Mouse (Mus musculus) hindbrain, embryonic 16.5 days (tissue): Measurements from ENCODE around the gene Haao. TPM values are rescaled to one million over a fixed set of nuclear protein-coding genes. Genes with fewer than 3 reads are reported as not detected.
A peak's percentile ranks its signal among the peaks of the same experiment; 100 is the strongest.

ENCODE experiments used
- ATAC-seq: fragments of 200-750 bp; cut with Nextera tagmentation; 2 replicates; pipeline ENCODE4 v1.8.0; 2017; ENCODE audit warnings: moderate TSS enrichment, moderate library complexity
- H3K27ac ChIP-seq: fragments of 300-500 bp; sonication (generic); 2 replicates; pipeline ENCODE4 v1.5.1; 2014; ENCODE audit warnings: low read depth, mild to moderate bottlenecking, control low read depth, low read length, moderate library complexity
- H3K27me3 ChIP-seq: fragments of 300-500 bp; sonication (generic); replicated peaks from 2 replicates; pipeline ENCODE4 v1.6.1; 2014; ENCODE audit warnings: low read length; ENCODE audit not compliant: control insufficient read depth, insufficient read depth
- H3K36me3 ChIP-seq: fragments of 300-500 bp; sonication (generic); 2 replicates; pipeline ENCODE4 v1.6.1; 2014; ENCODE audit warnings: mild to moderate bottlenecking, low read length, moderate library complexity, mixed read lengths; ENCODE audit not compliant: control insufficient read depth, insufficient read depth
- H3K4me1 ChIP-seq: fragments of 300-500 bp; sonication (generic); 2 replicates; pipeline ENCODE4 v1.6.1; 2014; ENCODE audit warnings: low read depth, low read length; ENCODE audit not compliant: control insufficient read depth, insufficient read depth
- H3K4me2 ChIP-seq: fragments of 300-500 bp; sonication (generic); 2 replicates; pipeline ENCODE4 v1.6.1; 2014; ENCODE audit warnings: mild to moderate bottlenecking, low read length, control low read depth, moderate library complexity
- H3K4me3 ChIP-seq: fragments of 300-500 bp; sonication (generic); 2 replicates; pipeline ENCODE4 v1.5.1; 2014; ENCODE audit warnings: mild to moderate bottlenecking, low read length, control low read depth, moderate library complexity
- H3K9ac ChIP-seq: fragments of 300-500 bp; sonication (generic); 2 replicates; pipeline ENCODE4 v1.6.1; 2014; ENCODE audit warnings: low read depth, mild to moderate bottlenecking, control low read depth, low read length, moderate library complexity
- H3K9me3 ChIP-seq: fragments of 300-500 bp; sonication (generic); 2 replicates; pipeline ENCODE4 v1.6.1; 2014; ENCODE audit warnings: mild to moderate bottlenecking, low read length, moderate library complexity; ENCODE audit not compliant: control insufficient read depth
- WGBS: fragments of 180-500 bp; shearing (Covaris S2); extraction: QIAGEN DNeasy Blood & Tissue Kit; methylation state at CpG from one replicate; pipeline ENCODE4 v1.1.7; 2014; 5-methylcytosine and 5-hydroxymethylcytosine counted together
- polyA plus RNA-seq: library from polyadenylated mRNA; unstranded; fragments of >200 nt; fragmentation: Nextera tagmentation; extraction: Ambion mirVana; gene quantifications from 2 replicates; pipeline ENCODE4 v1.2.1, GENCODE M21; 2015

Gene Haao
- polyA plus RNA-seq, 1 experiment from 2014 or later: 0.51 TPM

DNA sequence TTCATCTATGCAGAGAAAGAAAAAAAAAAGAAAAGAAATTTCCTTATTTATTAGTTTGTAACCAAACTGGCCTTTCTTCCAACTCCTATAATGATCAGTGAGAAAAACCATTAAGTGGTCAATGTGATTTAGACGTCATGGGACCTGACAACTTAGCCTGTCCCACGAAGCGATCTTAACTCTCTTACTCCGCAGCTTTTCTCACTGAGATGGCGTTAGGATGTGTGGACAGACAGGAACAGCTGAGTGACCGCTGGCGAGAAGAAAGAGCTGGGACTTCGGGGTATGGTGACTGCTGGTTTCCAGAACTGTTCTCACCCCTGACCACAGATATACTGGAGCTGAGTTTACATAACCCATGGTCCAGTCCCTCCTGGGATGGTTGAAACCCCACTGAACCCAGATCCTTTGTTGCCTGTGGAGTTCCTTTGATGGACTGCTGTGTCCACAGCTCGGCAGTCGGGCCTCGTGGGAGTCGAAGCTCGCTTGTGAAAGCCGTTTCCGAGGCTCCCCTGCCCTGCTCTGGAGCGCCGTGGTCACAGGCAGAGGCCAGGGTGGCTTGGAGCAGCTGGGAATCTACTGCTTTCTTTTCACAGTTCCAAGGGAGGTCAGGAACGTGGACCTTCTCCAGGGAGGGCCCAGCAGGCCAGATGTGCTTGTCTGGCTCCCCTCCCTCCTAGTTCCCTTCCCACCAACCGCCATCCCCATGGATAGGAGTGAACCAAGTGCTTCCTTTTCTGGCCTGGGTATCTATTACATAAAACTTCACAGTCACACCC lies 25.8 kb upstream of the Haao start:
- no peak overlapping the region for H3K9ac ChIP-seq
- H3K4me2 ChIP-seq: peak overlapping the region; percentile 3; the same call in 1 of the 2 replicates
- H3K4me1 ChIP-seq: no peaks in the 10 kb centered on the region
- no peaks in the 10 kb centered on the region for H3K27me3 ChIP-seq
- H3K36me3 ChIP-seq: no peaks in the 10 kb centered on the region
- no peaks in the 10 kb centered on the region for H3K9me3 ChIP-seq
- no peak overlapping the region for H3K4me3 ChIP-seq
- no peak overlapping the region; the same call in 1 of the 2 replicates for H3K27ac ChIP-seq
- WGBS: 64% methylated on average over 19 of the region's 19 CpGs
- no peak for ATAC-seq

- Histone ChIP-seq H3K4me2 (peak overlapping the region; percentile 27), H3K9ac (no peak overlapping the region), H3K36me3 (no peaks in the 10 kb centered on the region), H3K27ac (no peak overlapping the region), H3K9me3 (no peaks in the 10 kb centered on the region), H3K27me3 (no peaks in the 10 kb centered on the region), H3K4me3 (no peak overlapping the region), H3K4me1 (no peaks in the 10 kb centered on the region)
- peak; percentile 90 for ATAC-seq
- WGBS: 18% methylated on average over 14 of the region's 14 CpGs
These were observed 25.1 kb upstream of the Haao start for GRCm38 (mm10) chr17:83872806-83873348.

- Histone ChIP-seq H3K4me1 (no peaks in the 10 kb centered on the region), H3K27ac (no peak overlapping the region), H3K4me3 (no peak overlapping the region), H3K9ac (no peak overlapping the region), H3K4me2 (no peak overlapping the region), H3K9me3 (no peaks in the 10 kb centered on the region), H3K36me3 (no peaks in the 10 kb centered on the region), H3K27me3 (no peaks in the 10 kb centered on the region)
- WGBS: 90% methylated on average over 5 of the region's 5 CpGs
- ATAC-seq: no peak
These were observed 23.6 kb upstream of the Haao start for GRCm38 (mm10) chr17:83871354-83871753.

- Histone ChIP-seq H3K9ac (no peak overlapping the region), H3K36me3 (no peaks in the 10 kb centered on the region), H3K27me3 (no peaks in the 10 kb centered on the region), H3K27ac (no peak overlapping the region), H3K9me3 (no peaks in the 10 kb centered on the region), H3K4me2 (no peak overlapping the region), H3K4me1 (no peaks in the 10 kb centered on the region), H3K4me3 (no peak overlapping the region)
- ATAC-seq: no peak
- WGBS: 95% methylated on average over 4 of the region's 4 CpGs
These were observed 22.6 kb upstream of the Haao start for GRCm38 (mm10) chr17:83870385-83870784.

DNA sequence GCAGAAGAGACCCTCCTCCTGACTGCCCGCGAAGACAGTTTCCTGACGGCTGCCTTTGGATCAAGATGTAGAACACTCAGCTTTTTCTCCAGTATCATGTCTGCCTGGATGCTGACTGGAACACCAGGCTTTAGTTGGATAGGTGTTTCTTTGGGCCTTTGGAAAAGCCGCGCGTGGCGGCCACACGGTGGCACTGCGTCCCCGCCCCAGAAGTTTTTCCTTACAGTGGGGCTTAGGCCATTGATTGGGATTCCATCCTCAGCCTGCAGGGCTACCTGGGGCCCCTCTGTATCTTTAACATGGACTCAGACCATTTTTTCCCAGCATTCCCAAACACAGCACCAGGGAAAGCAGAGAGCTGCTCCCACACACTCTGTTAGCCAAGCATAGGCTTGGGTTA lies 18.8 kb upstream of the Haao start:
- Histone ChIP-seq H3K9me3 (no peaks in the 10 kb centered on the region), H3K27ac (no peak overlapping the region), H3K27me3 (no peaks in the 10 kb centered on the region), H3K36me3 (no peaks in the 10 kb centered on the region), H3K4me1 (peaks cover 3% of the 10 kb centered on the region; the same call in 1 of the 2 replicates), H3K4me2 (no peak overlapping the region), H3K9ac (no peak overlapping the region), H3K4me3 (no peak overlapping the region)
- 13% methylated on average over 10 of the region's 10 CpGs for WGBS
- ATAC-seq: no peak

DNA sequence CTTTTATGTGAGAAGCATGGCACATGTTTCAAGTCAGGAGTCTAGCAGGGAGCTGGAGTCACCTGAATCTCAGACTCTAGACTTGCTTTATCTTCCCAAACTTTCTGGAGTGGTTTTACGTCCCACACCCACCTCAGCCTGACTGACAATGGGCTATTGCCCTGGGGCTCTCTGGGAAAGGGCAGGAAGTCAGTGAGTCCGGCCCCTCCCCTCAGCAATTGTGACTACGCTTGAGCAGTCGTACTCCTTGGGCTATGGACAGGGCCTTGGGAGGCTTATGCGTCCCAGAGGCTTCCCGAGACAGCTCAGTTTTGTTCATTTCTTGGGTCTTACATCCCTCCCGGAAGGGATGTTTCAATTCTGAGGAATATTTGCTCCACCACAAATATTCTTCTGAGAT lies 17.6 kb upstream of the Haao start:
- H3K27me3 ChIP-seq: no peaks in the 10 kb centered on the region
- no peak overlapping the region for H3K27ac ChIP-seq
- H3K36me3 ChIP-seq: no peaks in the 10 kb centered on the region
- 76% methylated on average over 7 of the region's 7 CpGs for WGBS
- ATAC-seq: no peak
- H3K9me3 ChIP-seq: no peaks in the 10 kb centered on the region
- no peak overlapping the region for H3K9ac ChIP-seq
- no peak overlapping the region for H3K4me2 ChIP-seq
- H3K4me1 ChIP-seq: peaks cover 3% of the 10 kb centered on the region; the same call in 1 of the 2 replicates
- H3K4me3 ChIP-seq: no peak overlapping the region

- H3K27ac ChIP-seq: peak overlapping the region; percentile 93
- peaks cover 3% of the 10 kb centered on the region; the same call in 1 of the 2 replicates for H3K4me1 ChIP-seq
- H3K4me3 ChIP-seq: peak overlapping the region; percentile 80
- H3K36me3 ChIP-seq: no peaks in the 10 kb centered on the region
- no peaks in the 10 kb centered on the region for H3K9me3 ChIP-seq
- WGBS: 1% methylated on average over 25 of the region's 27 CpGs
- H3K27me3 ChIP-seq: no peaks in the 10 kb centered on the region
- peak overlapping the region; percentile 79 for H3K4me2 ChIP-seq
- peak; percentile 78 for ATAC-seq
- H3K9ac ChIP-seq: peak overlapping the region; percentile 83
These were observed 14.5 kb upstream of the Haao start for GRCm38 (mm10) chr17:83862134-83862881.

GRCm38 (mm10) chr17:83861444-83862133 lies 13.8 kb upstream of the Haao start:
- Histone ChIP-seq H3K9ac (peak overlapping the region; percentile 83), H3K27me3 (no peaks in the 10 kb centered on the region), H3K27ac (peak overlapping the region; percentile 93), H3K4me3 (peak overlapping the region; percentile 80), H3K4me1 (peaks cover 3% of the 10 kb centered on the region; the same call in 1 of the 2 replicates), H3K9me3 (no peaks in the 10 kb centered on the region), H3K4me2 (peak overlapping the region; percentile 79), H3K36me3 (no peaks in the 10 kb centered on the region)
- peak; percentile 94 for ATAC-seq
- under 1% methylated on average over 62 of the region's 62 CpGs for WGBS
